Mouse (Mus musculus): ENCODE results near the gene Plcg1. TPM values are rescaled to one million over a fixed set of nuclear protein-coding genes. Genes with fewer than 3 reads are reported as not detected.

Gene Plcg1
- polyA plus RNA-seq, 2 experiments = 56.8 to 131 TPM

DNA sequence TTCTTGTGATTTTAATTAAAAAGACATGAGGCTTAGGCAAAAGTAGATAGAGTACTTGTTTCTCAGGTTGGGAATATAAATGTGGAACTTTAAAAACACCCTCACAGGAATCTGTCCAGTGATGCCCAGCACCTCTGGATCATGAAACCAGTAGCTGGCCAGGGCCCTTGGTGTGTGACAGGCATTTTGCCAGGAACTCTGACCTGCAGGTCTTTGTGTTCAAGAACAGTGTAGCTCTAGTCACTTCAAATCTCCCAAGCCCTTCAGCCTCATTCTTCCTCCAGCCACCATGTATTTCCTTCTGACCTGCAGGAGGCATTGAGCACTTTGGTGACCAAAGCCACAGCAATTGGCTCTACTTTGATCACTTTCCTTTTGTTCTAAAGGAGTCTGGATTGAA is 39.3 kb downstream of the Plcg1 start:
- Histone ChIP-seq H3K4me2 (replicated peaks; ENCODE audit: low read depth, low read length, severe bottlenecking) (no peak overlapping the region), H3K4me3 (replicated peaks; ENCODE audit: low read length) (no peak overlapping the region), H3K27me3 (ENCODE audit: control insufficient read depth, insufficient read depth, low read length) (no peaks in the 10 kb centered on the region), H3K4me1 (ENCODE audit: control insufficient read depth, insufficient read depth, low read length) (no peaks in the 10 kb centered on the region), H3K27ac (replicated peaks; ENCODE audit: low read depth, low read length) (no peak overlapping the region), H3K9ac (ENCODE audit: low read depth, low read length, severe bottlenecking) (no peak overlapping the region), H3K36me3 (ENCODE audit: control insufficient read depth, insufficient read depth, low read length) (peaks cover 24% of the 10 kb centered on the region), H3K9me3 (ENCODE audit: control insufficient read depth, low read length) (no peaks in the 10 kb centered on the region)
- DNase-seq (ENCODE audit: low spot score) = no peak
- ATAC-seq (ENCODE audit: low FRiP score, low read depth) = no peak
- TF ChIP-seq POLR2A (IDR thresholded peaks at IDR 0.05; ENCODE audit: borderline replicate concordance, extremely low read depth, insufficient read depth, insufficient read length) = no peak

DNA sequence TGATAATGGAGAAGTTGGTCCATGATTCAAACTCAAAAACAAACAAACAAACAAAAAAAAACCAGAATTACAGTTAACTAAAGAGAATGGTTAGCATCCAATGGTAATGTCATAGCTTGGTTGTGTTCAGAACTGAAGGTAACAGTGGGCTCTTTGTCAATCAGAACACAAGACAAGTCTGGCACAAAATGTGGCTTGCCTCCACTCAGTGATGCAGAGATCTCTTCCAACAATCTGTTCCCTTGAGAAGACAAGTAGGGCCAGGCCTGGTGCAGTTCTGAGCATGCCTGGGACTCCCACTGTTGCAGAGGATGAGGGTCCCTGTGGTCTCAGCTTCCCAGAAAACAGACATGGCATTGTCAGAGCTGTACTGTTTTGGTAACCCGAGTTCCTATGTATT is 39.8 kb downstream of the Plcg1 start:
- ATAC-seq (ENCODE audit: low FRiP score, low read depth) = no peak
- no peaks in the 10 kb centered on the region for H3K27me3 ChIP-seq (ENCODE audit: control insufficient read depth, insufficient read depth, low read length)
- DNase-seq (ENCODE audit: low spot score) = no peak
- no peak overlapping the region for H3K27ac ChIP-seq (replicated peaks; ENCODE audit: low read depth, low read length)
- H3K4me1 ChIP-seq (ENCODE audit: control insufficient read depth, insufficient read depth, low read length) = no peaks in the 10 kb centered on the region
- no peak overlapping the region for H3K9ac ChIP-seq (ENCODE audit: low read depth, low read length, severe bottlenecking)
- no peaks in the 10 kb centered on the region for H3K9me3 ChIP-seq (ENCODE audit: control insufficient read depth, low read length)
- TF ChIP-seq POLR2A (IDR thresholded peaks at IDR 0.05; ENCODE audit: borderline replicate concordance, extremely low read depth, insufficient read depth, insufficient read length) = no peak
- peaks cover 19% of the 10 kb centered on the region for H3K36me3 ChIP-seq (ENCODE audit: control insufficient read depth, insufficient read depth, low read length)
- H3K4me2 ChIP-seq (replicated peaks; ENCODE audit: low read depth, low read length, severe bottlenecking) = no peak overlapping the region
- H3K4me3 ChIP-seq (replicated peaks; ENCODE audit: low read length) = no peak overlapping the region
- 86% methylated on average over 1 of the region's 1 CpGs for WGBS

DNA sequence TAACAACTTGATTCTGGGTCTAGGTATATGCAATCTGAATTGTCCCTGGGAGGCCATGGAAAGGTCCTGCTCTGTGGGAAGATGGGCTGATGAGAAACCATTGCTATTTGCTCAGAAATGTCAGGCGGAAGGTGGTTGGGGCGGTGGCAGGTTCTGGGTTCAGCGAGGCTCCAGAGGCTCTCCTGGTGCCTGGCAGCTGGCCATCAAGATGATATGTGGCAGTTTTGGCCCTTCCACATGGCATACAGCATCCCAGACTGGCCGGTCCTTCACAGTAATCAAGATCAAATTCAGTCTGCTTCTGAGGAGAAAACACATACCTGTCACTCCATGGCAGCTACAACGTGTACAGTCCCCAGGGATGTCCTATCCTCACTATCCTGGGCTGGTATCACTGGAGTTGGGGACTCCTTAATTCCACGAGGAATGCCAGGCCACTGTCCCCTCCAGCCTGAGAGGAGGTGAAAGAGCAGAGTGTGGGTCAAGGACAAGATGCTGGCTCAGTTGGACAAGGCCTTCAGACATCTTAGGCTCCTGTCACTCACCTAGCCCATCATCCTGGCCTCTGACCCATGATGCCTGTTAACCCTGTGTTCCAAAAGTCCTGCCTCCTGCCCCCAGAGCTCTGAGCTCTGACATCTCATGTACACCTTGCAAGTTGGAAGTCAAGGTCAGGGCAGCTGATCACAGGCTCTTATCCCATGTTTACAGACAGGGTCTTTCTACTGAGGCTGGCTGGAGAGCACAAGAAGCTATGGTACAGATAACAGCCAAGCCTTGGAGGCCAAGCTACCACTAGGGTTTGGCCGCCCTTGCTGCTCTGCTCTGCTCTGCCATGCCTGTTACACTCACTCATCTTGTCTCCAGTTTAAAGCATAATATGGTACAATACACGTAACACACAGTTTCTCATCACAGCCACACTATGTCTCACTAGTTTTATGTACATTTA is 40.5 kb downstream of the Plcg1 start:
- no peak overlapping the region for H3K4me3 ChIP-seq (replicated peaks; ENCODE audit: low read length)
- no peak overlapping the region for H3K9ac ChIP-seq (ENCODE audit: low read depth, low read length, severe bottlenecking)
- no peak overlapping the region for H3K27ac ChIP-seq (replicated peaks; ENCODE audit: low read depth, low read length)
- no peak overlapping the region for H3K4me2 ChIP-seq (replicated peaks; ENCODE audit: low read depth, low read length, severe bottlenecking)
- DNase-seq (ENCODE audit: low spot score) (no peak), ATAC-seq (ENCODE audit: low FRiP score, low read depth) (no peak)
- peaks cover 19% of the 10 kb centered on the region for H3K36me3 ChIP-seq (ENCODE audit: control insufficient read depth, insufficient read depth, low read length)
- no peak for TF ChIP-seq POLR2A (IDR thresholded peaks at IDR 0.05; ENCODE audit: borderline replicate concordance, extremely low read depth, insufficient read depth, insufficient read length)
- 85% methylated on average over 8 of the region's 8 CpGs for WGBS
- H3K4me1 ChIP-seq (ENCODE audit: control insufficient read depth, insufficient read depth, low read length) = no peaks in the 10 kb centered on the region
- no peaks in the 10 kb centered on the region for H3K27me3 ChIP-seq (ENCODE audit: control insufficient read depth, insufficient read depth, low read length)
- no peaks in the 10 kb centered on the region for H3K9me3 ChIP-seq (ENCODE audit: control insufficient read depth, low read length)

DNA sequence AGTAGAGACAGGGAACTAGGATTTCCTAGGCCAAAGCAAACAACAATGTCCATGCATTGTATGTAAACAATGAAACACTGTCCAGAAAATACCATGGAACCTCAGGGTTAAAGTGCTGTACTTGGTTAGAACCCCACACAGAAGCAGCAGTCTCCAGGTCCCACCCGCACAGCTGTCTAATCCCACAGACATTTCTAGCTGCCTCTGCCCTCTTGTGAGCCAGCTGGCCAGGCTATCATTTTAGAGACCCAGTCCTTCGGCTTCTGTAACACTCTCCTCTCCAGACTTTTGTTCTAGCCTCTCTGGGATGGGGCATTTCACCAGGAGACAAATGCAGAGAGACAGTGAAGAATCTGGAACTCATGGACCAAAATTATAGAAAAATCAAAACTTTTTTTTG is 46.9 kb downstream of the Plcg1 start:
- DNase-seq (ENCODE audit: low spot score) = no peak
- no peaks in the 10 kb centered on the region for H3K4me1 ChIP-seq (ENCODE audit: control insufficient read depth, insufficient read depth, low read length)
- H3K9me3 ChIP-seq (ENCODE audit: control insufficient read depth, low read length) = no peaks in the 10 kb centered on the region
- peaks cover 21% of the 10 kb centered on the region for H3K36me3 ChIP-seq (ENCODE audit: control insufficient read depth, insufficient read depth, low read length)
- 68% methylated on average over 2 of the region's 2 CpGs for WGBS
- no peak overlapping the region for H3K9ac ChIP-seq (ENCODE audit: low read depth, low read length, severe bottlenecking)
- ATAC-seq (ENCODE audit: low FRiP score, low read depth) = no peak
- no peak overlapping the region for H3K4me2 ChIP-seq (replicated peaks; ENCODE audit: low read depth, low read length, severe bottlenecking)
- no peaks in the 10 kb centered on the region for H3K27me3 ChIP-seq (ENCODE audit: control insufficient read depth, insufficient read depth, low read length)
- no peak overlapping the region for H3K27ac ChIP-seq (replicated peaks; ENCODE audit: low read depth, low read length)
- no peak for TF ChIP-seq POLR2A (IDR thresholded peaks at IDR 0.05; ENCODE audit: borderline replicate concordance, extremely low read depth, insufficient read depth, insufficient read length)
- no peak overlapping the region for H3K4me3 ChIP-seq (replicated peaks; ENCODE audit: low read length)

DNA sequence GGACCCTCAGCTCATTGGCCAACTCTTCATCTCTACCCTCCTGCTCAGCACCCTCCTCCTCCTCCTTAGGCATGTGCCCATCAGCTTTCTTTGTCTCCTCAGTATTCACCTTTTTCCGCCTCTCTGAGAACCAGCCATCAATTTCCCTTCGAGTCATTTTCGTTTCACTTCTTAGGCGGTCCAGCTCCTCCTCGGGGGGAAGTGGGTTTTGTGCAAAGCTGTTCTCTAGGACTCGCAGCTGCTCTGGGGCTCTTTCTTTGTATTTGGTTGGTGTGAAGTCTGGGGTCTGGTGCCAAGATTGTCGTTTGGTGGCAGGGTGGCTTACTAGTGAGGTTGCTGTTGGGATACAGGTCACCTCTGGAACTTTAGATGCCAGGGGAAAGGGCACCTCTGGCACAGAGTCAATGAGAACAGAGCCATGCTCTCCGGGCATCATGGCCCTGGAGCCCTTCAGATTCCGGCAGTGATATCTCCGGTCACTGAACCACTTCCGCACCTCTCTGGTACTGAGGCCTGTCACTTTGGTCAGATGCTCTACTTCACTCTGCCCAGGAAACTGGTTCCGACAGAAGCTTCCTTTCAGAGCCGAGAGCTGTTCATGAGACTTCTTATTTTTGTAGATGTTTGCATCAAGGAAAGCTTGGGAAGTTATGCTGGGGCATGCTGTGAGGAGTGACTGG is 49.2 kb downstream of the Plcg1 start:
- ATAC-seq (ENCODE audit: low FRiP score, low read depth) = no peak

More for the DNA sequence above, 49.2 kb downstream of the Plcg1 start:
- H3K27ac ChIP-seq (replicated peaks; ENCODE audit: low read depth, low read length) = no peak overlapping the region
- H3K36me3 ChIP-seq (ENCODE audit: control insufficient read depth, insufficient read depth, low read length) = peaks cover 21% of the 10 kb centered on the region
- DNase-seq (ENCODE audit: low spot score) = no peak
- H3K4me2 ChIP-seq (replicated peaks; ENCODE audit: low read depth, low read length, severe bottlenecking) = no peak overlapping the region
- no peaks in the 10 kb centered on the region for H3K27me3 ChIP-seq (ENCODE audit: control insufficient read depth, insufficient read depth, low read length)
- H3K9ac ChIP-seq (ENCODE audit: low read depth, low read length, severe bottlenecking) = no peak overlapping the region
- 86% methylated on average over 13 of the region's 13 CpGs for WGBS
- no peaks in the 10 kb centered on the region for H3K4me1 ChIP-seq (ENCODE audit: control insufficient read depth, insufficient read depth, low read length)
- TF ChIP-seq POLR2A (IDR thresholded peaks at IDR 0.05; ENCODE audit: borderline replicate concordance, extremely low read depth, insufficient read depth, insufficient read length) = no peak
- no peaks in the 10 kb centered on the region for H3K9me3 ChIP-seq (ENCODE audit: control insufficient read depth, low read length)
- no peak overlapping the region for H3K4me3 ChIP-seq (replicated peaks; ENCODE audit: low read length)
